Mouse (Mus musculus) kidney, adult 2 months (tissue): ENCODE results near the gene Tedc2.

Experiments
- CTCF ChIP-seq: fragments of 200-500 bp; conservative IDR thresholded peaks from 2 replicates; pipeline ENCODE4 v1.5.1; 2011; ENCODE audit warnings: low read depth, mild to moderate bottlenecking, control low read depth, low read length, moderate library complexity, mixed read lengths; ENCODE audit not compliant: insufficient read depth, insufficient read length
- POLR2A ChIP-seq: fragments of 200-500 bp; IDR thresholded peaks from one replicate; pipeline ENCODE4 v1.6.1; 2011; ENCODE audit warnings: low read depth, low read length, control low read depth

- TF ChIP-seq CTCF (no peak), POLR2A (no peak)
Observed at GRCm38 (mm10) chr17:24210591-24210990, 10.1 kb downstream of the Tedc2 start.
